1 mouse cellular context compared by ENCODE assay signal in genomic region chr8:71728240-71728785, GRCm38 (mm10).
TF ChIP-seq lines count a peak whose summit lies in the region.

No protein-coding gene starts in this region.

TF ChIP-seq in MEL, 35 proteins besides CTCF, POLR2A, EP300 and RAD21:
- no peak for TF ChIP-seq MYB (IDR thresholded peaks at IDR 0.05; ENCODE audit: low read depth, low read length)
- TF ChIP-seq POLR2AphosphoS5 (IDR thresholded peaks at IDR 0.05; ENCODE audit: borderline replicate concordance, low read depth, low read length) = no peak
- no peak for TF ChIP-seq E2F4 (IDR thresholded peaks at IDR 0.05; ENCODE audit: borderline replicate concordance, low read depth, low read length)
- TF ChIP-seq ELF1 (IDR thresholded peaks at IDR 0.05; ENCODE audit: low read depth, low read length) = no peak
- TF ChIP-seq MXI1 (IDR thresholded peaks at IDR 0.05; ENCODE audit: low read depth, low read length) = no peak
- no peak for TF ChIP-seq MYC (IDR thresholded peaks at IDR 0.05; ENCODE audit: low read depth, low read length)
- no peak for TF ChIP-seq MAZ (IDR thresholded peaks at IDR 0.05; ENCODE audit: low read depth, low read length)
- TF ChIP-seq GATA1 (IDR thresholded peaks at IDR 0.05; ENCODE audit: low read depth, low read length) = no peak
- no peak for TF ChIP-seq KAT2A (conservative IDR thresholded peaks at IDR 0.05; ENCODE audit: low read depth, low read length)
- TF ChIP-seq RCOR1 (IDR thresholded peaks at IDR 0.05; ENCODE audit: low read depth, low read length) = no peak
TF ChIP-seq in MEL: peak in this region for 0.
